Mouse (Mus musculus): ENCODE measurements around the gene Coro1b.

DNA sequence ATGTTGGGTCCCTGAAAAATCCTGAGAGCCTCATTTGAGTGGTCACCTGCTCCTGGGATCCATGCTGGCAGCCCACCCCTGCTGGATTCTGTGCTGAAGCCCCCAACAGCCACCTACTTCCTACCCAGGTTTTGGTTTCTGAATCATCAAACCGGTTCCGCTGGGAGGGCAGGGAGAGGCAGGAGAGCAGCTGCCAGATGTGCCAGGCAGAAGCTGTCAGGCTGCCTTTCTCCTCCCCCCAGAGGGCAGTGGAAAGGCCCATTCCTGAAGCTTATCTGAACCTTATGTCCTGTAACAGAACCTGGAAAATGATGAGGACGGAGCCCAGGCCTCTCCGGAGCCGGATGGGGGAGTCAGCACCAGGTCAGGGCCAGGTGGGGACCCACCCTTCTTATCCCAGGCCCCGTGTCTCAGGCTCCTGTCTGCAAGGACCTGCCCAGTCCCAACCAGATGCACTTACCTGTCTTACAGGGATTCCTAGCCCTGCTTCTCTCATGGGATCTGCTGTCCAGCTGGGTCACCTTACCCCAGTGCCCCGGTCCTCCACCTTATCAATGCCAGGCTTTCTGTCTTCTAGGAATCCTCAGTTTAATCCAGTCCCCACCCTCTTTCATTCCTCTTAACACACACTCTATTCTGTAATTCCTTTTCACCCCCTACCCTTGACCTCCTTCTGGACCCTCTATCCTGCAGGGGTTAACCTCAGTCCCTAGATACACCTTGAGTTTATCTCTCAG is 21.5 kb upstream of the Coro1b start:
- TF ChIP-seq CTCF (IDR thresholded peaks at IDR 0.05; ENCODE audit: low read depth, low read length) (no peak), POLR2A (IDR thresholded peaks at IDR 0.05; ENCODE audit: extremely low read depth, insufficient read depth, low read length) (no peak)
